Mouse (Mus musculus) CD8-positive naive resting alpha-beta T cell, adult 2 months (primary cell): ENCODE results near the gene Rcan2.

ENCODE experiments used
- DNase-seq, 2 experiments: peaks; one replicate each; pipeline ENCODE4 v3.0.0; 2022; ENCODE audit warnings: low read depth in 2 of 2, low spot score in 2 of 2

The Rcan2 gene

DNA sequence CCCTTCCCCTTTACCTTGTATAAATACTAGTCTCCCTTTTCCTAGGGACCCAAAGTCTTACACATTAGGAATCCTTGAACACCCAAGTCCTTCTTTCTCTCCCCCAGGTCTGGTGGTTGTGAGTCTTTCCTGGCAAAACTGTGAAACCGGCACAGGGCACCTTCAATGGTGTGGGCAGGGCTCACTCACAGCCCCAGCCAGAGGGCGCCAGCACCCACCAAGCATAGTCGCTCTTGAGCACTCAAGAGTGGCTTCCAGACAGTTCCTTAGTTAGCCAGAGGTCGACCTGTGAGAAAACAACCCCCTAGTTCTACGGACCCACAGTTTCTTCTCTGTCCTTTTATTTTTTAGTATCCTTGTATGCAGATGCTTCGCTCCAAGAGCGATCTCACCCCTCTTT is at the start of gene Rcan2:
Gene Rcan2 (plus strand): TSS at position 275 of the 400 bp plus-strand sequence.
- no peak for DNase-seq

GRCm38 (mm10) chr17:43752811-43753210 is 48.3 kb upstream of the Rcan2 start:
- DNase-seq, result no peak

DNA sequence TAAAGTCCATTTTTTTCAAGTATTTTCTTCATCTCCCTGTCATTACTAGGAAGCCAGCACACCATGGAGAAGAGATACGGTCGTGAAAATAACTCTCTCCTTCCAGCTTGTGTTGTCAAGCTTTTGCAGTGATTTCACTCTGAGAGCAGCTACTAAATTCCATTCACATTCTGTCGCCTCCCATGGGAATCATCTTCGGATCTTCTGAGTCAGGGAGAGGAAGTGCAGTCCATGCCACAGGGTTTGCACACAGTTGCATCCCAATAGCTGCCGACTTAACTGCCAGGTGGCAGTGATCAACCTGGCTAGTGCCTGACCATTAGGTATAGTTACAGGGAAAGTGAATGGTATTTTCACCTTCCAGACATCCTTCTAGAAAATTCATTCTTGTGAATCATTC is 46.5 kb upstream of the Rcan2 start:
- no peak for DNase-seq

DNA sequence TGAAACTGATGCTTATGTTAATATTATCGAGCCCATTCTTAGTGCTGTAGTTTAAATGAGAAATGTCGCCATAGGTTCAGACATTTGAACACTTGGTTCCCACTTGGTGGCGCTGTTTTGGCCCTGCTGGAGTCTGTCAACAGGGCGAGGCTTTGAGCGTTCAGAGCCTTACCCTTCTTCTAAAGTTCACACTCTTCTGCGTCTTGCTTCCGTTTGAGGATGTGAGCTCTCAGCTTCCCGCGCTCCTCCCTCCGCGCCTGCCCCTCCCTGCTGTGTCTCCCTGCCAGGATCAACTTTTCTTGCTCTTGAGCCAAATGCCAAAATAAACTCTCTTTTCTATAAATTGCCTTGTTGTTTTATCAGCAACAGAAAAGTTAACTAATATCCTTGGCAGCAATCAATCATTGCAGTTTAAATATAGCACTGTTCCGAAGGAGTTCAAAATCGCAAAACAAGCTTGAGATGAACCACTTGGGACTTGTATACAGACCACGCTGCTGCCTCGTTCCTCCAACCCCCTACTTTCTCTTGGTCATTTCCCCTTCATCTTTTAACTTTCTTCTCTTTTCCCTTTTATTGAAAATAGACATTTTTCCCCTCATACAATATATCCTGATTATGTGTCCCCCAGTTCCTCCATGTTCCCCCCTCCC is 42.4 kb upstream of the Rcan2 start:
- no peak for DNase-seq

DNA sequence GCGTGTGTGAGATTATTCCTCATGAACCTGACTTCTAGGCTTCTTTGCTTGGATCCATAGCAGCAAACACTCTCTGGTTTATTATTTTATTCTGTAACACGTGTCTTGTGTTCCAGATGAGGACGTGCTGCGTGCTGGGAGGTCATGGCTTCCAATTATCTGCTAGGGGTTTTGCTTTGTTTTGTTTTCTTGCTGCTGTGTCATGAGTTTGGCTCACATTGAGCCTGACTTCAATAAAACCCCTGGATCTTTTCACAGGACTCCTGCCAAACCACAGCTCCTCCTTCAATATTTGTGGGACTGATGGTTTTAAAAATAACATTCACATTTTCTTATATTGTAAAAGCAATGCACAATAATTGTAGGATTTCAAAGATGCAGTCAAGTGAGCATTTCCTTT is 16.6 kb upstream of the Rcan2 start:
- no peak for DNase-seq

DNA sequence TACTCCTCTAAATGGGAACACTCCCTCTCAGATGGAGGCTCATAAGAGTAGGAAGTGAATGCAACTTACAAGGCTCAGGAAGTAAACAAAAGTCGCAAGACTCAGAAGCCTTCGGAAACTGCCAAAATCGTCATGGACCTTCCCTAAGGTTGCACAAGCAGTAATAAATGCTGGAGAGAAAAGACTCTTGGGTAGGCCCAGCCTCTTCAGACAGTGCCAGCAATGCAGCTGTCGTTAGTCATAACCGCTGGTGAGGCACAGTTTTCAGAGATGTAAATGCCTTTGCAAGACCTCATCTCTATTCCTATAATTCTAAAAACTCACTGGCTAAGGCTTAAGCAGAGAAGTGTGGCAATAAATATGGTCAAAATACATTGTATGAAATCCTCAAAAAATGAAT is 12.9 kb upstream of the Rcan2 start:
- no peak for DNase-seq

- DNase-seq, result no peak
Observed at GRCm38 (mm10) chr17:43789376-43789775, 11.8 kb upstream of the Rcan2 start.

GRCm38 (mm10) chr17:43791751-43792150 is 9.4 kb upstream of the Rcan2 start:
- DNase-seq, result no peak

DNA sequence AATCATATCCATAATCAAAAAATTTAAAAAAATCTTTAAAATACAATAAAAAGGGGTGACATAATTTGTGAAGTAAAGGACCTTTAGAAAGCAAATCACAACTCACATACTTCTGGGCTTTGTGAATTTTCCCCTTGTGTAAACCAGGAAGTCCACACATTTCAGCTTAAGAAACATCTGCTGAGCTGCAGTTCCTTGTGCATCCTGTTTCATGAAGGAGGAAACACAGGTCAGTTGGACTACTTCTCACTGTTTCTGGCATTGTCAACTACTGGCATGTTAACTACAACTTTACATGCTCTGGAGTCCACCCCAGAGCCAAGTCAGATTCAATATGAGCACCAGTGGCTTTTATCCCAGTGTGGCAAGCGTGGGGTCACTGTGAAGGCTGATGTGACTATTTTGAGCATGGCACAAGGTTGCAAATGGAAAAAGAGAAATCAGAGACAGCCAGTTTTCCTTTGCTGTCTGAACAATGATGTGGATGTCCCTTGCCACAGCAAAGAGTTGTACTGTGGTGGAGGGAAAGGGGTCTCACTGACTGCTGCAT is 6.3 kb upstream of the Rcan2 start:
- no peak for DNase-seq

GRCm38 (mm10) chr17:43801595-43802373 is 633 bp downstream of the Rcan2 start:
- DNase-seq, result no peak

GRCm38 (mm10) chr17:43802414-43802813 is 1.3 kb downstream of the Rcan2 start:
- no peak for DNase-seq

DNA sequence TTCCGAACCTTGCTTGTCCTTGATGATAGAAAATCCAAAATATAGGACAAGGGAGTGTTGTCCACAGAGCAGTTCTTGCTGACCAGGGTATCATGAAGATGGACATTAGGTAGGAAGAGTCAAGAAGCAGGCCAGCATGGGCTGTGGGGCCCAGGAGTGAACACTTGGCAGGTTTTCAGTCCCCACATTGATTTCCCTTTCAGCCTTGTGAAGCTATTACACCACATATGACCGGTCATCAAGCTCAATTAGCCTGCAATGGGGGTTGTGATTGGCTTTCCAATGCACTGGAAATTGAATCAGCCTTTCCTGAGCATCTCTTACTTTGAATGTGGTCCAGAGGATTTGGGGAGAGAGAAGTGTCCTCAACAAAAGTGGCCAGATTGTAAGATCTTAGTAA is 2.0 kb downstream of the Rcan2 start:
- DNase-seq, result no peak

- DNase-seq, result no peak
Observed at GRCm38 (mm10) chr17:43803764-43804163, 2.6 kb downstream of the Rcan2 start.

DNA sequence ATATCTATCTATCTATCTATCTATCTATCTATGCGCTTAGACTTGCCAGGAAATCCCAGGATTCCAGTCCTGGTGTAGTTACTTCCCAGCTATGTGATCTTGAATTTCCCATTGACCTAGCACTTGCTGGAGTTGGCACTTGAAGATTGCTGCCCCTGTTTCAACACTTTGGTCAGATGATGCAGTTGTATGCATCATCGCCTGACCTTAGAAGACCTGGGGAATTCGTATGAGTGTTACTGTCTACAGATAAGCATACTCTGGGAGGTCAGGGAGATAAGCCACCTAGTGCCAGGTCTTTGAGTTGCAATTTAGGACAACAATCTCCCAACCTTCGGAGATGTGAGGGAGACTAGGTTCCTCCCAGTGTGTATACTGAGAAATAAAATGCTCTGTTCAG is 5.7 kb downstream of the Rcan2 start:
- DNase-seq, result no peak

DNA sequence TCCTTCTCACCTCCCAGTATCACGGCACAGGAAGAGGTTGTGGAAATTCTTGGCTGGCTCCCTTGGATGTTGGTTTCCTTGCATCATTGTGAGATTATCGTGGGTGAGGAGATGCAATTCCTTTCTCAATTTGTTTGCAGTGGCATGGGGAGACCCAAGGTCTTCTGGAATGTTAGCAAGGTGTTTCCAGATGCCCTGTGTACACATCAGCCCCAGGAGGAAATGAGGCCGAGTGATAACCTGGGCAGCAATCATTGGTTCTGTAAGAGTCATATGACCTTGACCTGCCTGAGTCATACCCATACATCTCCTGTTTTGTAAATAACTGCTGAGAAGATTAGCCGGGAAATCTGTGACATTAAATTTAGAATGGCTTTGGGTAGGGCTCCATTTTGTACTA is 10.3 kb downstream of the Rcan2 start:
- no peak for DNase-seq

GRCm38 (mm10) chr17:43815376-43815775 is 14.2 kb downstream of the Rcan2 start:
- DNase-seq, result no peak

- no peak for DNase-seq
Observed at GRCm38 (mm10) chr17:43816480-43816879, 15.3 kb downstream of the Rcan2 start.

DNA sequence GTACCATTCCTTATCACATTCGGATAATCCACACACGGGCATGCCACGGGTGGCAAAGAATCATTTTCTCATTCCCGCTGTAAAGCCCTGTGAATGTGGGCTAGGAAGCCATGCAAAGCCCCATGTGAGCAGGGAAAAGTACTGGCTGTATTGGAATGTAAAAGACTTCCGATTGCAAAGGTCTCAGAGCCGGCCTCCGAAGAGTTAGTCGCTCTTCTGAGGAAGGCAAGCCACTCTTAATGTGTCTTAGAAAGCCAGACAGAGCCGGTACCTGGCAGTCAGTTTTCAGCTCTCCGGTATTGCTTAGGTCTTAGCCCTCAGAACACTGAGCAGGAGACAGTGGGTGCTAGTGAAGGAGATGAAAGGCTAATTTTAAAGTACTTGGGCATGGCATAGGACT is 16.0 kb downstream of the Rcan2 start:
- DNase-seq, result no peak

DNA sequence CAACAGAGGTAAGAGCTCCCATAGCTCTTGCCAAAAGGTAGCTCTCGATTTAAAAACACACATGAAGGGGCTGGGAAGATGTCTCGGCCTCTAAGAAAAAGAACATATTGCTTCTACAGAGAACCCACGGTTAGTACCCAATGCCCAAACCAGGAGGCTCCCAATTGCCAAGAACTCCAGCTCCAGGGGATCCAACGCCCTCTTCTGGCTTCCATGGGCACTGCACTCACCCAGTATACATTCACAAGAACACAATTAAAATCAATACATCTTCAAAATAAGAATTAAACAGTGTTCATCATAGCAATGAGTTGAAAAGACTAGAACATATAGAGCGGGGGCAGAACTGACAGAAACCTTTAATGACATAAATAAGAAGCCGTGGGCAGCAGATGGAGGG is 17.2 kb downstream of the Rcan2 start:
- no peak for DNase-seq

- DNase-seq, result no peak
Observed at GRCm38 (mm10) chr17:43820904-43821303, 19.8 kb downstream of the Rcan2 start.

GRCm38 (mm10) chr17:43822207-43822606 is 21.1 kb downstream of the Rcan2 start:
- no peak for DNase-seq

- DNase-seq, result no peak
Observed at GRCm38 (mm10) chr17:43822630-43823029, 21.5 kb downstream of the Rcan2 start.
